Mouse (Mus musculus) layer of hippocampus, postnatal 10 days (tissue): ENCODE measurements at regions not wholly inside any gene's neighbourhood (a gene's known extent, or its start where the extent isn't known, plus 50 kb on each side); places are given as distances from the start of the nearest gene placed in this dataset.

Experiments
- DNase-seq, 2 experiments: peaks; one replicate each; pipeline ENCODE4 v3.0.0; 2021; ENCODE audit warnings: low spot score in 2 of 2

- peak in 1 of 2 experiments; percentile 20 for DNase-seq
Observed at GRCm38 (mm10) chr10:9462361-9462760, 212.6 kb downstream of the Samd5 start.

- DNase-seq: no peak
Observed at GRCm38 (mm10) chr10:9459145-9459544, 215.9 kb downstream of the Samd5 start.

- no peak for DNase-seq
Observed at GRCm38 (mm10) chr10:9458466-9458865, 216.5 kb downstream of the Samd5 start.

GRCm38 (mm10) chr10:9457222-9457621 is 217.8 kb downstream of the Samd5 start:
- DNase-seq: peak in 1 of 2 experiments; percentile 18

GRCm38 (mm10) chr10:9439072-9439471 is 235.9 kb downstream of the Samd5 start:
- DNase-seq: no peak

- DNase-seq: no peak
Observed at GRCm38 (mm10) chr10:9438366-9438765, 236.6 kb downstream of the Samd5 start.

GRCm38 (mm10) chr10:9429085-9429484 is 245.9 kb downstream of the Samd5 start:
- DNase-seq: no peak

- no peak for DNase-seq
Observed at GRCm38 (mm10) chr10:9420741-9421140, 254.3 kb downstream of the Samd5 start.

GRCm38 (mm10) chr10:9416685-9417084 is 258.3 kb downstream of the Samd5 start:
- peak; percentile 26 to 35 for DNase-seq

GRCm38 (mm10) chr10:9406101-9406500 is 268.9 kb downstream of the Samd5 start:
- no peak for DNase-seq

- no peak for DNase-seq
Observed at GRCm38 (mm10) chr10:9405417-9405816, 269.6 kb downstream of the Samd5 start.

GRCm38 (mm10) chr10:9404963-9405362 is 270.0 kb downstream of the Samd5 start:
- no peak for DNase-seq

- no peak for DNase-seq
Observed at GRCm38 (mm10) chr10:9400911-9401617, 273.9 kb downstream of the Samd5 start.

- DNase-seq: no peak
Observed at GRCm38 (mm10) chr10:9377440-9378101, 297.4 kb downstream of the Samd5 start.

GRCm38 (mm10) chr10:9362306-9362865 is 312.6 kb downstream of the Samd5 start:
- no peak for DNase-seq

- DNase-seq: no peak
Observed at GRCm38 (mm10) chr10:9338207-9338801, 336.7 kb downstream of the Samd5 start.

- no peak for DNase-seq
Observed at GRCm38 (mm10) chr10:9334245-9334845, 340.7 kb downstream of the Samd5 start.

GRCm38 (mm10) chr10:9331694-9332093 is 343.3 kb downstream of the Samd5 start:
- no peak for DNase-seq

- no peak for DNase-seq
Observed at GRCm38 (mm10) chr10:9328324-9328723, 346.7 kb downstream of the Samd5 start.

- DNase-seq: peak; percentile 26 to 41
Observed at GRCm38 (mm10) chr10:9327881-9328280, 347.1 kb downstream of the Samd5 start.

- no peak for DNase-seq
Observed at GRCm38 (mm10) chr10:9312326-9312725, 362.7 kb downstream of the Samd5 start.

- DNase-seq: no peak
Observed at GRCm38 (mm10) chr10:9310346-9310745, 364.7 kb downstream of the Samd5 start.
